Mouse (Mus musculus) bone marrow, adult 2 months (tissue): ENCODE results near the gene Atg16l2.
A peak's percentile ranks its signal among the peaks of the same experiment; 100 is the strongest.

Experiments used
- CTCF ChIP-seq: fragments of 200-500 bp; IDR thresholded peaks from 2 replicates; pipeline ENCODE4 v1.5.1; 2011; ENCODE audit warnings: low read length, control low read depth; ENCODE audit not compliant: control insufficient read depth, insufficient read depth
- POLR2A ChIP-seq: fragments of 200-500 bp; IDR thresholded peaks from 2 replicates; pipeline ENCODE4 v1.6.1; 2011; ENCODE audit warnings: low read depth, mild to moderate bottlenecking, control low read depth, low read length, borderline replicate concordance; ENCODE audit not compliant: control insufficient read depth

DNA sequence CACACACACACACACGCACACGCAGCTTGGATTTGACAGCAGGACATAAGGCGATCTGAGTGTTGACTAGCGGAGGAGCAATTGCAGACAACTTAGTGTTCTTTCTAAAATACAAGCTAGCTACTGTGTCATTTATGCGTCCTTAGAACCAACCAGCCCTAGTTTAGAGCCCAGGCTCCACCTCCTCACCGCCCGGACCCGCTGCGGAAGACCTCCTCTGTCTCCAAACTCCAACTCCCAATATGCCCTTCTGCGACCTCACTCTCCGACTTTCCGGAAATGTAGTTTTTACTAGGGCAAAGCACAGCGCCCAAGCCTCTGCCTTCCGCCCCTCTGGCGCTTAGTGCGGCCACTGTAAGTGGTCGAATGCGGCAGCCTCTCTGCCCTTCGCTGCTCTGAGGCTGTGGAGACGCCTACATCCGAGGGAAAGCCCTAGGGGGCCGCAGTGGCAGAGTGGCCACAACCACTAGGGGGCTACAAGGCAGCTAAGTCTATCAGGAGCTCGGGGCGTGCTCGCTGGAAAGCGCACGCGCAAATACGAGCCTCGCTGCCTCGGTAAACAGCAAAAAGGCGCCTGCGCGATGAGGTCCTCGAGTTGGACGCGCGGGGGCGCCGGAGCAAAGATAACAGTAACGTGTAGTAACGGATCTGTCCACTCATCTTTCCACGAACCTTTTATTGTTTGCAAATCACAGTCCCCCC lies 8.4 kb upstream of the Atg16l2 start:
- TF ChIP-seq CTCF: peak; percentile 71
- TF ChIP-seq POLR2A: peak; percentile 71; the same call in 1 of the 2 replicates
